Mouse (Mus musculus) ES-E14 (cell line): ENCODE results near the gene Fbxl22.

Experiments
- HCFC1 ChIP-seq: IDR thresholded peaks from 2 replicates; pipeline ENCODE4 v1.6.1; 2012; ENCODE audit warnings: low read length, inconsistent platforms, borderline replicate concordance; ENCODE audit not compliant: insufficient read depth
- ZC3H11A ChIP-seq: IDR thresholded peaks from 2 replicates; pipeline ENCODE4 v1.6.1; 2012; ENCODE audit warnings: low read depth, mild to moderate bottlenecking, inconsistent platforms, low read length, borderline replicate concordance
- ZNF384 ChIP-seq: IDR thresholded peaks from 2 replicates; pipeline ENCODE4 v1.6.1; 2012; ENCODE audit warnings: low read depth, low read length, inconsistent platforms

DNA sequence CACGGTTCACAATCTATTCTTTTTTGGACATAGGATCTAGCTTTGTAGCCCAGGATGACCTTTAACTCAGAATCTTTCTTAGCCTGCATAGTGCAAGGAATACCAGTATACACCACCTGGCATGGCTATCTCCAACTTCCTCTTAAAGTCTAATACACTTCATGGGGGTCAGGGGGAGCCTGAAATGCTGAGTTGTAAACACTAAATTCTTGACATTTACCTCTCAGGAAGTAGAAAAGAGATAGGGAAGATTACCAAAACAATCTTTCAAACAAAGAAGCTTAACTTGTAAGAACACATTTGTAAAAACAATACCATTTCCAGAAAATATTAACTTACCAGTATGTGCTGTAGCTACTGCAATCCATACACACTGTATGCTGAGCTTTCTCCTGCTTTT lies 47.8 kb upstream of the Fbxl22 start:
- TF ChIP-seq ZNF384 (no peak), HCFC1 (no peak), ZC3H11A (no peak)
